Mouse (Mus musculus) heart, embryonic 13.5 days (tissue): Measurements from ENCODE around the gene Noct. TPM values are rescaled to one million over a fixed set of nuclear protein-coding genes. Genes with fewer than 3 reads are reported as not detected.
"Not testable (repeated sequence)": the region's sequence is repeated elsewhere in the genome, so short reads cannot be mapped to it uniquely, and the experiment has no call there.

Source experiments
- ATAC-seq: fragments of 200-750 bp; cut with Nextera tagmentation; 2 replicates; pipeline ENCODE4 v1.8.0; 2017; ENCODE audit warnings: moderate TSS enrichment; ENCODE audit not compliant: insufficient number of reproducible peaks, low FRiP score, low TSS enrichment; ENCODE audit errors: extremely low read depth
- H3K27ac ChIP-seq: fragments of 300-500 bp; sonication (generic); replicated peaks from 2 replicates; pipeline ENCODE4 v1.5.1; 2015; ENCODE audit warnings: moderate library complexity, mild to moderate bottlenecking, inconsistent platforms
- H3K27me3 ChIP-seq: fragments of 300-500 bp; sonication (generic); replicated peaks from 2 replicates; pipeline ENCODE4 v1.6.1; 2015; ENCODE audit warnings: mild to moderate bottlenecking, inconsistent platforms
- H3K36me3 ChIP-seq: fragments of 300-500 bp; sonication (generic); 2 replicates; pipeline ENCODE4 v1.6.1; 2015; ENCODE audit warnings: mild to moderate bottlenecking, inconsistent platforms
- H3K4me1 ChIP-seq: fragments of 300-500 bp; sonication (generic); 2 replicates; pipeline ENCODE4 v1.6.1; 2015; ENCODE audit warnings: inconsistent platforms
- H3K4me2 ChIP-seq: fragments of 300-500 bp; sonication (generic); 2 replicates; pipeline ENCODE4 v1.6.1; 2015; ENCODE audit warnings: inconsistent platforms, mild to moderate bottlenecking, moderate library complexity
- H3K4me3 ChIP-seq: fragments of 300-500 bp; sonication (generic); 2 replicates; pipeline ENCODE4 v1.5.1; 2015; ENCODE audit warnings: moderate library complexity, mild to moderate bottlenecking, inconsistent platforms
- H3K9ac ChIP-seq: fragments of 300-500 bp; sonication (generic); 2 replicates; pipeline ENCODE4 v1.6.1; 2015; ENCODE audit warnings: inconsistent platforms, mild to moderate bottlenecking, moderate library complexity
- H3K9me3 ChIP-seq: fragments of 300-500 bp; sonication (generic); 2 replicates; pipeline ENCODE4 v1.6.1; 2016; ENCODE audit warnings: inconsistent platforms
- WGBS: fragments of 180-500 bp; shearing (Covaris S2); methylation state at CpG from one replicate; pipeline ENCODE4 v1.1.7; 2015; ENCODE audit warnings: mixed read lengths; 5-methylcytosine and 5-hydroxymethylcytosine counted together
- polyA plus RNA-seq: library from polyadenylated mRNA; unstranded; fragments of >200 nt; fragmentation: Nextera tagmentation; extraction: Ambion mirVana; gene quantifications from 2 replicates; pipeline ENCODE4 v1.2.1, GENCODE M21; 2015

The Noct gene
- 8.5 and 8.6 TPM in 2 replicates for polyA plus RNA-seq

DNA sequence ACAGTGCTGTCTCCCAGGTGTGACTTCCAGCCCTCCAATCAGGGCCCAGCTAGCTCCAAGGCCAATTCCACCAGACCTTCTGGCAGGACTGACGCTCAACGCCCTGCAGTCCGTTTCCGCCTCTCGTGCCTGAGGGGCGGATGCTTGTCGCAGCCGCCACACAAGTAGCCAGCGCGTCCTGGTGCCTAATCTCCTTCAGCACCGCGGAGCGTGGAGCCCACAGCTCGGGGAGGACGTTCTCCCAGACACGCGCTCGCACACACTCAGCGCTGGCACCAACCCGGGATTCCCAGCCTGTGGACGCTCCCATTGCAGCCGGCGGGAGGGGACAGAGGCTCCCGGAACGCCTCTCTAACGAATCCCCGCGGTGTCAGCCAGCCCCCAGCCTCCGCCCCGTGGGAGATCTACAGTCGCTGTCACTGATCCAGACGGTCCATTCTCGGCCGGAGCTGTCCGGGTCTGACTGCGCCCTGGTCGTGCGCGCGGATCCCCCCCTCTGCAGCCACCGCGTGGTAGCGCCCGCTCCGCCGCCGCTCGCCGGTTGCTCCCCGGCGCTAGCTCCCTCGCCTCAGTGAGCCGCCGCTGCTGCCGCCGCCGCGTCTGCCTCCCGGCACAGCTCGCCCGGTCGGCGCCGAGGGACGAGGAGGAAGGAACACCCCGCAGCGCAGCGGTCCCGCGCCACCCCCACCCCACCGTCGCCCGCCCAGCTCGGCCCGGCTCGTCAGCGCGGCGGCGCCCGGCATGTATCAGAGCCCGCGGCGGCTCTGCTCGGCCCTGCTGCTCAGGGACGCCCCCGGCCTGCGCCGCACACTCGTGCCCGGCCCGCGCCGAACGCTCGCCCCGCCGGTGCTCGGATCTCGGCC lies at the start of gene Noct:
TSS of gene Noct (plus strand) at position 85 of the 863 bp plus-strand sequence.
- peak; percentile 87 for ATAC-seq
- peak within 1 kb of the TSS; percentile 96 for H3K27ac ChIP-seq
- H3K36me3 ChIP-seq = no peaks in the 10 kb centered on the region
- peak within 1 kb of the TSS; percentile 94 for H3K9ac ChIP-seq
- peak within 1 kb of the TSS; percentile 95 for H3K4me3 ChIP-seq
- under 1% methylated on average over 83 of the region's 100 CpGs for WGBS
- H3K4me1 ChIP-seq = peaks cover 67% of the 10 kb centered on the region
- peak within 1 kb of the TSS; percentile 91 for H3K4me2 ChIP-seq
- H3K27me3 ChIP-seq = no peaks in the 10 kb centered on the region
- no peaks in the 10 kb centered on the region for H3K9me3 ChIP-seq

- Histone ChIP-seq H3K4me2 (no peak overlapping the region), H3K4me3 (no peak overlapping the region), H3K27me3 (no peaks in the 10 kb centered on the region), H3K9ac (no peak overlapping the region), H3K27ac (no peak overlapping the region), H3K36me3 (no peaks in the 10 kb centered on the region), H3K9me3 (no peaks in the 10 kb centered on the region), H3K4me1 (no peaks in the 10 kb centered on the region)
- 34% methylated on average over 10 of the region's 10 CpGs for WGBS
- no peak for ATAC-seq
Measured at GRCm38 (mm10) chr3:51178158-51178557, 46.1 kb upstream of the Noct start.

- no peak overlapping the region for H3K27ac ChIP-seq
- H3K4me2 ChIP-seq = no peak overlapping the region
- no peaks in the 10 kb centered on the region for H3K9me3 ChIP-seq
- H3K9ac ChIP-seq = no peak overlapping the region
- ATAC-seq = no peak
- no peak overlapping the region for H3K4me3 ChIP-seq
- no peaks in the 10 kb centered on the region for H3K36me3 ChIP-seq
- 81% methylated on average over 6 of the region's 6 CpGs for WGBS
- H3K4me1 ChIP-seq = no peaks in the 10 kb centered on the region
- H3K27me3 ChIP-seq = no peaks in the 10 kb centered on the region
Measured at GRCm38 (mm10) chr3:51179460-51180146, 44.6 kb upstream of the Noct start.

GRCm38 (mm10) chr3:51180341-51180940 lies 43.8 kb upstream of the Noct start:
- WGBS = 76% methylated on average over 8 of the region's 8 CpGs
- ATAC-seq = no peak
- Histone ChIP-seq H3K27ac (no peak overlapping the region), H3K4me3 (no peak overlapping the region), H3K36me3 (no peaks in the 10 kb centered on the region), H3K27me3 (no peaks in the 10 kb centered on the region), H3K4me1 (no peaks in the 10 kb centered on the region), H3K9ac (no peak overlapping the region), H3K4me2 (no peak overlapping the region), H3K9me3 (no peaks in the 10 kb centered on the region)

GRCm38 (mm10) chr3:51182455-51182854 lies 41.8 kb upstream of the Noct start:
- Histone ChIP-seq H3K9ac (no peak overlapping the region), H3K27ac (no peak overlapping the region), H3K9me3 (no peaks in the 10 kb centered on the region), H3K4me2 (no peak overlapping the region), H3K36me3 (no peaks in the 10 kb centered on the region), H3K4me1 (no peaks in the 10 kb centered on the region), H3K4me3 (no peak overlapping the region), H3K27me3 (no peaks in the 10 kb centered on the region)
- 73% methylated on average over 5 of the region's 5 CpGs for WGBS
- no peak for ATAC-seq

- ATAC-seq, H3K9ac ChIP-seq: not testable (repeated sequence)
Measured at GRCm38 (mm10) chr3:51183508-51183907, 40.7 kb upstream of the Noct start.

DNA sequence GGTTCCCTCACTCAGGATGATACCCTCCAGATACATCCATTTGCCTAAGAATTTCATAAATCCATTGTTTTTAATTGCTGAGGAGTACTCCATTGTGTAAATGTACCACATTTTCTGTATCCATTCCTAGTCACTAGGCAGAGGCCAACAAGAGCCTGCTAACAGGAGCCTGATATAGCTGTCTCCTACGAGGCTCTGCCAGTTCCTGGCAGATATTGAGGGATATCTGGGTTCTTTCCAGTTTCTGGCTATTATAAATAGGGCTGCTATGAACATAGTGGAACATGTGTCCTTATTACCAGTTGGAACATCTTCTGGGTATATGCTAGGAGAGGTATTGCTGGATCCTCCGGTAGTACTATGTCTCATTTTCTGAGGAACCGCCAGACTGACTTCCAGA lies 40.3 kb upstream of the Noct start:
- not testable (repeated sequence) for H3K27ac ChIP-seq, H3K36me3 ChIP-seq, H3K9ac ChIP-seq, H3K9me3 ChIP-seq, H3K4me1 ChIP-seq, H3K27me3 ChIP-seq, ATAC-seq, H3K4me2 ChIP-seq, H3K4me3 ChIP-seq
- WGBS = 68% methylated on average over 3 of the region's 3 CpGs

More at GRCm38 (mm10) chr3:51183508-51183907, 40.7 kb upstream of the Noct start:
- not testable (repeated sequence) for H3K36me3 ChIP-seq, H3K4me3 ChIP-seq, H3K27ac ChIP-seq, H3K9me3 ChIP-seq, H3K4me2 ChIP-seq, H3K4me1 ChIP-seq, H3K27me3 ChIP-seq
- 32% methylated on average over 1 of the region's 1 CpGs for WGBS

GRCm38 (mm10) chr3:51184715-51185114 lies 39.5 kb upstream of the Noct start:
- H3K9me3 ChIP-seq = no peaks in the 10 kb centered on the region
- ATAC-seq = no peak
- H3K4me1 ChIP-seq = no peaks in the 10 kb centered on the region
- WGBS = 80% methylated on average over 10 of the region's 10 CpGs
- no peaks in the 10 kb centered on the region for H3K27me3 ChIP-seq
- H3K4me2 ChIP-seq = no peak overlapping the region
- no peaks in the 10 kb centered on the region for H3K36me3 ChIP-seq
- no peak overlapping the region for H3K9ac ChIP-seq
- H3K4me3 ChIP-seq = no peak overlapping the region
- H3K27ac ChIP-seq = no peak overlapping the region

GRCm38 (mm10) chr3:51185406-51185805 lies 38.8 kb upstream of the Noct start:
- no peak overlapping the region for H3K27ac ChIP-seq
- ATAC-seq = no peak
- H3K4me3 ChIP-seq = no peak overlapping the region
- H3K4me1 ChIP-seq = no peaks in the 10 kb centered on the region
- no peaks in the 10 kb centered on the region for H3K9me3 ChIP-seq
- no peak overlapping the region for H3K9ac ChIP-seq
- H3K36me3 ChIP-seq = no peaks in the 10 kb centered on the region
- H3K27me3 ChIP-seq = no peaks in the 10 kb centered on the region
- 83% methylated on average over 7 of the region's 7 CpGs for WGBS
- no peak overlapping the region for H3K4me2 ChIP-seq

DNA sequence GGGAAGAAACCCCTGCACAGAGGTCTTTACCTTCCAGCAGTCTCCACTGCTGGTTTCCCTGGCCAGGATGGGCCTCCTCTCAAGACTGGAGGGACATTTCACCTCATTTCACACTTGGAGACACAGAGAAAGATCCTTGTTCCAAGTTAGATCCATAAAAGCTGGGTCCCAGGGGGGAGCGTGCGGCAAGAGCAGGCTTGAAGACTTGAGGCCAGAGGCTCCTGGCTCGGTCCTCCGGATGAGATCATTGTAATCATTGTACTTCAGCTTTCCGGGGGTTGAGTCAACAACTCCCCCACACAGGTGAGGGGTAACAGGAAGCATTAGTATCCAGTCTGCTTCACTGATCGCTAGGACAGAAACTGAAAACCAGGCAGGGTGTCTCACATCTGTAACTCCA lies 30.2 kb upstream of the Noct start:
- no peak overlapping the region for H3K9ac ChIP-seq
- no peak for ATAC-seq
- H3K27me3 ChIP-seq = no peaks in the 10 kb centered on the region
- no peak overlapping the region for H3K4me2 ChIP-seq
- no peak overlapping the region for H3K4me3 ChIP-seq
- H3K27ac ChIP-seq = no peak overlapping the region
- 60% methylated on average over 6 of the region's 6 CpGs for WGBS
- peaks cover 19% of the 10 kb centered on the region for H3K4me1 ChIP-seq
- no peaks in the 10 kb centered on the region for H3K9me3 ChIP-seq
- H3K36me3 ChIP-seq = no peaks in the 10 kb centered on the region

DNA sequence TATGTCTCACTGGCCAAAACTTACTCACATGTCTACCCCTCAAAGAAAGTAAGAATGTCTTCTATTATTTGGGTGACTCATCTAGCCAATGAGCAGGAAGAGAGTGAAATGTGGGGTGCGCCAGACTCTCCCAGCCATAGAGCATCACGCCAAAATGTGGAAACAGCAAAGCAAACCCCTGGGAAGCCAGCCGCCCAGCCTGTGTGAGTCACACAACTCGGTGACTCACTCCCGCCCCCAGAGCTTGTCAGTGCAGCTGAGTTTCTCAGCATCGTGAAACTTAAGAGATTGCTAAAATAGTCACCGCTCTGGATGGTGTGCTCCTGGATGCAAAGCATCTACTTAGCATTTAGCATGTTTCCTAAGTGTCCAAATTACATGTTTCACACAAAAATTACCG lies 28.9 kb upstream of the Noct start:
- no peaks in the 10 kb centered on the region for H3K36me3 ChIP-seq
- H3K27ac ChIP-seq = peak overlapping the region; percentile 64
- WGBS = 10% methylated on average over 8 of the region's 8 CpGs
- no peaks in the 10 kb centered on the region for H3K9me3 ChIP-seq
- peak overlapping the region; percentile 70 for H3K4me2 ChIP-seq
- peaks cover 19% of the 10 kb centered on the region for H3K4me1 ChIP-seq
- peak overlapping the region; percentile 46 for H3K4me3 ChIP-seq
- ATAC-seq = 0 out of 2 replicates have a peak, but pooled peaks have one; percentile 28
- no peaks in the 10 kb centered on the region for H3K27me3 ChIP-seq
- H3K9ac ChIP-seq = peak overlapping the region; percentile 65
